Mouse (Mus musculus) left cerebral cortex, postnatal 4 days (tissue): ENCODE results near the gene Esyt1. TPM values are rescaled to one million over a fixed set of nuclear protein-coding genes. Genes with fewer than 3 reads are reported as not detected.
A peak's percentile ranks its signal among the peaks of the same experiment; 100 is the strongest.

Source experiments
- DNase-seq: peaks from one replicate; pipeline ENCODE4 v3.0.0-alpha.2; 2022
- intact Hi-C: fragments of 180-260 bp; cut with DNase I; formaldehyde crosslinking; loops from one replicate; pipeline ENCODE4 v1.15.1; 2025
- microRNA-seq: library from miRNA; unstranded; fragments of <30 nt; microRNA quantifications from one replicate; pipeline ENCODE4 v1.2.0, GENCODE M21; 2022
- total RNA-seq, 2 experiments: library from RNA; stranded (reverse); gene quantifications; 2 replicates each; pipeline ENCODE4 v1.2.3; 2021

The Esyt1 gene
- total RNA-seq, 2 experiments from 2014 or later = 13.7 to 16.3 TPM

DNA sequence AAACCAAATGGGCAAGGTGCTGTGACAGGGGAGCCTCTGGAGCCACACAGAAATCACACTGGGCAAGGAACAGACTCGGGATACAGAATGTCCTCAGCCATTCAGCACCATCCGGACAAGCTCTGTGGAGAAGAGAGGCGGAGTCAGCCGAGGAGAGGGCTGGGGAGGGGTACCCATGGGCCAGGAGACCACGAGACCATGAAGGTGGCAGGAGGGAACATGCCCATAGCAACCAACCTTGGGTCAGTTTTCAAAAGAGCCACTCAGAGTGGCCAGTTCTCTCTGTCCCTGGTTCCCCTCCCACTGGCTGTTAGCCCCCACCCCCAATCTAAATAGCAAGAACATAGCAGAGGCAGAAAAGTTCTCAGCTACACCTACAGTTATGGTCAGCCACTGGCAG is 34.8 kb downstream of the Esyt1 start:
- intact Hi-C loops = no loop called here
- no peak for DNase-seq

DNA sequence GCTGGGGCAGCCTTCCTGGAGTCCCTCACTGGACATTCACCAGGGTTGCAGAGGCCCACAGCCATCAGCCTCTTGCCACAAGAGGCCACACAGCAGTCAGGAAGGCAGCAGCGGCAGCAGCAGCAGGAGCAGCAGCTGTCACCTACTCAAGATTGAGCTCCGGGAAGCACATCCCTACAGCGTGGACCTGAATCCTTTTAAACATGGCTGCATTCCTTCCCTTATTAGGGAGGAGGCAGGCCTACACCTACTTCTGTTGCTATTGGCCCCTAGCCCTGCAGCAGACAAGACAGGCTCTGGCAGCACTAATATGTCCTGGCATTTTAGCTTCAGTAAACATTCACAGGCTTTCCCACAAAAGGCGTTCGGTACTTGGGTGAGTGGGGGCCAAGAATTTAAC is 35.4 kb downstream of the Esyt1 start:
- intact Hi-C loops = no loop called here
- no peak for DNase-seq

DNA sequence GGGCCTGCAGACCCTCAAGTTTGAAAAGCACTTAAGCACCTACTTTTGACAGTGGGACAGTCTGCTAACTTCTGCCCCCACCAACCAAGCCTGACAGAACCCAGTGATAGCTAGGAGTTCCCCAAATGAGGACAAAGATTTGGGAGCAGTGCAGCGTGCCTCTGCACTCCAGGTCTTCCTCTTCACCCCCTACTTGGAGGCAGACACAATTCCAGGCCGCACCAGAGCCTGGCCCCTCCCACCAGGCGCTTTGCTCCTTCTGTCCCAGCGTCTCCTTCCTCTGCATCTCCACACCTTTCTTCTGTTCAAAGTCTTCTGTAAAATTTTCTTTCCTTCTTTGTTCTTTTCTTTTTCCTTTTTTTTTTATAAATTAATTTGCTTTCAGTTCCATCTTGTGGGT is 35.9 kb downstream of the Esyt1 start:
- no peak for DNase-seq
- intact Hi-C loops = no loop called here

DNA sequence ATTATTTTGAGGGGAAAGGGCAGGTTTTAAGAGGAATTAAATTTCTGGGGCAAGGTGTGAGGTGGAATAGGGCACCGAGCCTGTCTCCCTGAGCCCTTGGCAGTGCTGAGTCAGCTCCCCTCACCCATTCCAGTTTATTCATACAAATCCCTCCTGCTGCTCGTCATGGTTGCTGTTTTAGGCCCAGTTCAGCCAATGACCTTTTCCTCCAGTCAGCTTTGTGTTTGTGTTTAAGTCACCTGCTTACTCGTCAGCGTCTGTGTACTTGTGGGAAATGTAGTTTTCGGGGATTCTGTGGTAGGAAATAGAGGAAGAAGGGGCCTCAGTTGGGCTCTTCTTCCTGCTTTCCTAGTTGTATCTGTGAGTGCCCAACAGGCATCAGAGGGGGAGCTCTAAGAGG is 36.3 kb downstream of the Esyt1 start:
- DNase-seq = no peak
- intact Hi-C loops = no loop called here

DNA sequence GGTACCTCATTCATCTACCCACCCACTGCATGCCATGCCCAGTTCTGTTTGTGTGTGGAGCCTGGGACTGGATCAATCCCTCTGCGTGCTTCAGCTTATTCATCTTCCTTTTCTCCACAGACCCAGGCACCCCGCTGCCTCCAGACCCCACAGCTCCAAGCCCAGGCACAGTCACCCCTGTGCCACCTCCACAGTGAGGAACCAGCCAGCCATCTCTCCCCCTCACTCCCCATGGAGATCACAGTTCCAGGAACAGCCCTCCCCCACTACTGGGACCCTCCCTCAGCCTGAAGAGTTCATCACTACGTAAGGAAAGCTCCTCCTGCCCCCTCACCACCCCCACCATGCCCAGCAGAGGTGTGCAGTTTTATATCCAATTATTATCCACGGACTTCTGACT is 36.9 kb downstream of the Esyt1 start:
- intact Hi-C loops = no loop called here

DNA sequence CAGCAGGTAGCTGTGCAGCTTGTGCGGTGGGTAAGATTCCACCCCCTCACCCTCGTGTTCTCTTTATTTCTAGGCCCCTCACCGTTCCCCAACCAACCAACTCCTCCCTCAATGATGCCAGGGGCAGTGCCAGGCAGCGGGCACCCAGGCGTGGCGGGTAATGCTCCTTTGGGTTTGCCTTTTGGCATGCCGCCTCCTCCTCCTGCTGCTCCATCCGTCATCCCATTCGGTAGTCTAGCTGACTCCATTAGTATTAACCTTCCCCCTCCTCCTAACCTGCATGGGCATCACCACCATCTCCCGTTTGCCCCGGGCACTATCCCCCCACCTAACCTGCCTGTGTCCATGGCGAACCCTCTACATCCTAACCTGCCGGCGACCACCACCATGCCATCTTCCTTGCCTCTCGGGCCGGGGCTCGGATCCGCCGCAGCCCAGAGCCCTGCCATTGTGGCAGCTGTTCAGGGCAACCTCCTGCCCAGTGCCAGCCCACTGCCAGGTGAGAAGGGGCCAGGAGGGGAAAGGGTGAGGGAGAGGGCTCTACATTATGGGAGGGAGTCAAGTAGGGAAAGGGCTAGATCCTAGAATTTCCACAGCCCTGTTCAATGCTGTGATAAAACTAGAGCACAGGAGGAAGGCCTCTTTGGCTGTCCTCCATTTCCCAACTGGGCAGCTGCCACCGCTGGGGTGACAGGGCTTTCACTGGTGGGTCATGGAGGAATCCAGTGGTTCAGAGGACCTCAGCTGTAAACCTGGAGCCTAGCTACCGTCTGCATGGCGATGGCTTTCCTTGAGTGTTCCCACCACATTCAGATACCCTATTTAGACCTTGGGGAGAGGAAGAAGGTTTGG is 37.6 kb downstream of the Esyt1 start:
- intact Hi-C loops = no loop called here
- DNase-seq = peak; percentile 69

More for the DNA sequence above, 36.9 kb downstream of the Esyt1 start:
- no peak for DNase-seq

DNA sequence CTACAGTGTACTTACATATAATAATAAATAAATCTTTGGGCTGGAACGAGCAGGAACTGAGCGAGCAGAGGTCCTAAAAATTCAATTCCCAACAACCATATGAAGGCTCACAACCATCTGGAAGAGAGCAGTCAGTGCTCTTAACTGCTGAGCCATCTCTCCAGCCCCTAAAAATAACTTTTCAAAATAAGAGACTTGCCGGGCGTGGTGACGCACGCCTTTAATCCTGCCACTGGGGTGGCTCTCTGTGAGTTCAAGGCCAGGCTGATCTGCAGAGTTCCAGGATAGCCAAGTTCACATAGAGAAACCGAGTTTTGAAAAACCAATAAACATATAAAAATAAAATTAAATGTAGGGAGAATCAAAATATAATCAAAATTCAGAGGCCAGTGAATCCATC is 39.3 kb downstream of the Esyt1 start:
- DNase-seq = no peak
- intact Hi-C loops = no loop called here

DNA sequence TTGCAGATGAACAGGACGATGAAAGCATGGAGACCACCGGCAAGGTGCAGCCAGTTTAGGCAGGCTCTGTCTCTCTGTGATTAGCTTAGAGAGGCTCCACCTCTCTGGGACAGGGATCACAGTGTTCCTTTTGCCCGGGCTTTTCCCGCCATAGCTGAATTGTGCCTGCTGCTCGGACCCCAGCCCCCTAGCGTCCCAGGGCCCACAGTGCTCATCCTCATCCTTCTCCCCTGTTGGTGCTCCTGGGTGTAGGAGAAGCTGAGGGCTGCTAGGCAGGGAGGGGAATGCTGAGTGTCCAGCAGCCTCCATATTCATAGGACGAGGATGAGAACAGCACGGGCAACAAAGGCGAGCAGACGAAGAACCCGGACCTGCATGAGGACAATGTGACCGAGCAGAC is 51.3 kb downstream of the Esyt1 start:
- no peak for DNase-seq

DNA sequence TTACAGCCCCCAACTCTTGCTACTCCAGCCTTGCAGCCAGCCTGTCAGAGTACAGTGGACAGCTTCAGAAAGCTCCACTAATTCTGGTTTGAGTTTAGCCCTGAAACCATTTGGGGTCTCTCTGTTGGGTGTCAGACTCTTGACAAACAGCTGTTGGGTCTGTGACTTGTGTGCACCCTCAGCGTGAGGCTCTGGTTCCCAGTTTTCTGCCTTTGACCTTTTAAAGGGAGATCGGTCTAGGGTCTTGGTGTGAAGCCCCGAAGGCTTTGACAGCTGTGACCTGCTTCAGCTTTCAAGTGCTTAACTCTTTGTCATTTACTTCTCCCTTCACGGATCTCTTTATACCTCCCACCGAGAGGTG is 65.4 kb downstream of the Esyt1 start:
- DNase-seq = no peak
- intact Hi-C loops = no loop called here

More for the DNA sequence above, 51.3 kb downstream of the Esyt1 start:
- intact Hi-C loops = no loop called here

Small RNA genes within 50 kb of the gene (microRNA-seq; reads per million reads assigned to microRNA genes)
- not detected for gene Gm47275
- not detected for gene Mir6916

Other genes with a start within 250 kb of the Esyt1 start
- gene Il23a, start 227.1 kb downstream of the Esyt1 start, total RNA-seq = not detected
- gene Pan2, start 222.5 kb downstream of the Esyt1 start, total RNA-seq = 10 to 100 TPM; 19.9 to 22.4 TPM
- 10 to 100 TPM; 81.0 to 86.0 TPM for gene Cnpy2, start 203.4 kb downstream of the Esyt1 start, total RNA-seq
- 100 to 1,000 TPM; 236 to 250 TPM for gene Cs, start 188.1 kb downstream of the Esyt1 start, total RNA-seq
- 10 to 100 TPM; 57.7 to 58.1 TPM for gene Coq10a, start 156.9 kb downstream of the Esyt1 start, total RNA-seq
- gene Ankrd52, start 148.8 kb downstream of the Esyt1 start, total RNA-seq = 10 to 100 TPM; 84.9 to 85.5 TPM
- gene Slc39a5, start 124.6 kb downstream of the Esyt1 start, total RNA-seq = under 1 TPM; 0.40 to 0.42 TPM
- 10 to 100 TPM; 95.1 to 99.1 TPM for gene Nabp2, start 114.4 kb downstream of the Esyt1 start, total RNA-seq
- 10 to 100 TPM; 92.0 to 94.7 TPM for gene Rnf41, start 114.2 kb downstream of the Esyt1 start, total RNA-seq
- 100 to 1,000 TPM; 295 to 311 TPM for gene Smarcc2, start 66.6 kb downstream of the Esyt1 start, total RNA-seq
- 100 to 1,000 TPM; 499 to 509 TPM for gene Myl6, start 31.7 kb downstream of the Esyt1 start, total RNA-seq
- gene Myl6b, start 27.2 kb downstream of the Esyt1 start, total RNA-seq = 10 to 100 TPM; 61.7 to 65.2 TPM
- gene Zc3h10, start 21.9 kb upstream of the Esyt1 start, total RNA-seq = 10 to 100 TPM; 14.0 to 15.2 TPM
- gene Rpl41, start 23.4 kb upstream of the Esyt1 start, total RNA-seq = 1,000 to 10,000 TPM; 2,825 to 2,926 TPM
- 100 to 1,000 TPM; 111 TPM for gene Pa2g4, start 40.1 kb upstream of the Esyt1 start, total RNA-seq
- under 1 TPM; 0.62 to 0.66 TPM for gene Erbb3, start 63.8 kb upstream of the Esyt1 start, total RNA-seq
- gene Rps26, start 100.9 kb upstream of the Esyt1 start, total RNA-seq = 100 to 1,000 TPM; 595 to 651 TPM
- 10 to 100 TPM; 25.0 to 30.7 TPM for gene Ikzf4, start 120.1 kb upstream of the Esyt1 start, total RNA-seq
- 10 to 100 TPM; 10.5 to 11.0 TPM for gene Suox, start 148.2 kb upstream of the Esyt1 start, total RNA-seq
- 100 to 1,000 TPM; 113 TPM for gene Rab5b, start 170.4 kb upstream of the Esyt1 start, total RNA-seq
- gene Pmel, start 178.3 kb upstream of the Esyt1 start, total RNA-seq = 1 to 10 TPM in 1 of 2 experiments, under 1 TPM in 1; 0.50 to 1.6 TPM
- gene Cdk2, start 179.2 kb upstream of the Esyt1 start, total RNA-seq = 10 to 100 TPM in 1 of 2 experiments, 1 to 10 TPM in 1; 8.1 to 10.0 TPM
- gene Dgka, start 219.0 kb upstream of the Esyt1 start, total RNA-seq = 1 to 10 TPM; 7.5 to 7.7 TPM
- gene Pym1, start 222.0 kb upstream of the Esyt1 start, total RNA-seq = 10 to 100 TPM; 37.5 TPM